Mouse (Mus musculus) megakaryocyte, adult 5-6 weeks (primary cell): ENCODE data around the gene Supt20. TPM values are rescaled to one million over a fixed set of nuclear protein-coding genes. Genes with fewer than 3 reads are reported as not detected.
"Not testable (repeated sequence)": the region's sequence is repeated elsewhere in the genome, so short reads cannot be mapped to it uniquely, and the experiment has no call there.

Source experiments
- ATAC-seq: 2 replicates; pipeline ENCODE4 v1.8.0; 2016; ENCODE audit warnings: mild to moderate bottlenecking, inconsistent platforms; ENCODE audit not compliant: poor library complexity, severe bottlenecking
- total RNA-seq, 2 experiments: library from RNA; stranded (forward) in 1 of 2; stranded (reverse) in 1 of 2; fragments of 153-499, 151-499 nt in 1 of 2; fragments of 221-1000, 200-1000 nt in 1 of 2; gene quantifications; 2 replicates each; pipeline versions ENCODE4 v1.2.3 to v1.2.4; 2015 to 2017

The Supt20 gene
- total RNA-seq, 2 experiments from 2014 or later, result 40.6 to 66.0 TPM

GRCm38 (mm10) chr3:54755145-54756041, 62.8 kb downstream of the Supt20 start, which contains the start of gene Smad9:
TSS of gene Smad9 (plus strand) at chr3:54755582.
- ATAC-seq, result no peak

GRCm38 (mm10) chr3:54756058-54756457, 63.5 kb downstream of the Supt20 start:
- ATAC-seq, result no peak

DNA sequence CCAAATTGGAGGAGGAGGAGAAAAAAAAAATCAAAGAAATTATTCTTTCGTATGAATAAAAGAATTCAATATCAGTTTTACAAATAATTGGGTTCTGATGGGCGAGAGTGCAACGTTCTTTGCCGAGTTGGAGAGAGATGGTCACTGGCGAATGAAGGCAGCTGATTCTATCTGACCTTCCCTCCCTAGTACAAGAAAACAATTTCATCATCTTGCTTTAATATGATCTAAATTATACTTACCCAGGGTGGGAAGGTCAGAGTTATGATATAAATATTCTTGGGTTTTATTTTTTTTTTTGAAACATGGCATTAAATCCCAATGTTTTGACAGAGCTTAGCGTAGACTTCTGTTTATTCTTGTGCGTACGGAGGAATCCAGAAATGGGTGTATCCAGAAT, 64.8 kb downstream of the Supt20 start:
- no peak for ATAC-seq

- no peak for ATAC-seq
These were observed 66.6 kb downstream of the Supt20 start for GRCm38 (mm10) chr3:54759211-54759610.

DNA sequence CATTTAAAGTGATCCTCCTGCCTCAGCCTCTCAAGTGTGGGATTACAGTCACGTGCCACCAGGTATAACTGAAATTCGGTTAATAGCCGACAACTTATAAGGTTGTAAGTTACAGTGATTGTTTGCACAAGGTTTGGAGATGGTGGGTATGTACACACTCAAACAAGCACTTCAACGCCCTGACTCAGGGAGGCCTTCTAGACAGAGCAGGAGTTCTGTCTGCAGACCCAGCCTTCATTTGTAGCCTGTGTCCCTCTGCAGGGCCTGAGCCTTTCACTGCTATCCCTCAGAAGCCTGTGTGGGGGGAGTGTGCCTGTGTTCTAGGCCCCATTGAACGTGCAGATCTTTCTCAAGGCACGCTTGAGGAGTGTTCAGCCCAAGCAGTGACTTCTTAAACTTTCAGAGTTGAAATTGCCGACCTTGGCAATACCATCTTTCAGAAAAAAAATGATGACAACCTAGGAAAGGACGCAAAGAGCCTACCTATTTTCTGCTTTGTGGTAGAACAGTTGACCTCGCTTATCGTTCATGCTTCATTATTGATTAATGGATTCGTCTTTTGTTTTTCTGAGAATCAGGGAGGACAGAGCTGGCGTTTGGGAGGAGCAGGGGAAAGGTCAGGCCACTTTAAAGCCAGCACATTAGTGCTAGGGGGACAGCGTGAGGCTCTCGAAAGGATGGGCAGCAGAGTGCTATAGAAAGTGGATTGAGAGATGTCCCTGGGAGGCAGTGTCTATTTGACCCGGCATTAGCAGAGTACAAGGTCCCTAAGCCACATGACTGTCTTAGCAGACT, 67.9 kb downstream of the Supt20 start:
- ATAC-seq, result no peak

GRCm38 (mm10) chr3:54761258-54761657, 68.7 kb downstream of the Supt20 start:
- no peak for ATAC-seq

DNA sequence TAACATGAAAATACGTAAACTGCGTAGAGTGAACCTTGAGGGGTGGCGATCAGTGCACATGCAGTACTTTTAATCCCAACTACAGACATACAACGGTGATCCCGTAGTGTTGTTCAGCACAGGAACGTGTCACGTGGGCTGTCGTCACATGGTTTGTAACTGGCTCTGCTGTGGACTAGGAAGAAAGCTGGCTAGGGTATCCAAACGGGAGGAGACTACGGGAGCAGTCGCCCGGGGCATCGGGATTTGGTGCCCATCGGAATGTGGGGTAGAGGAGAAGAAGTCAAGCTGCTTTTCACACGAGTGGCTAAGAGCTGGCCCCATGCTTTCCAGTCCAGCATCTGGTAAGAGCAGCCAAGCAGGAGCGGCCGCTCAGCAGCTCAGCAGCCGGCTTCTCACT, 71.8 kb downstream of the Supt20 start:
- ATAC-seq, result no peak

DNA sequence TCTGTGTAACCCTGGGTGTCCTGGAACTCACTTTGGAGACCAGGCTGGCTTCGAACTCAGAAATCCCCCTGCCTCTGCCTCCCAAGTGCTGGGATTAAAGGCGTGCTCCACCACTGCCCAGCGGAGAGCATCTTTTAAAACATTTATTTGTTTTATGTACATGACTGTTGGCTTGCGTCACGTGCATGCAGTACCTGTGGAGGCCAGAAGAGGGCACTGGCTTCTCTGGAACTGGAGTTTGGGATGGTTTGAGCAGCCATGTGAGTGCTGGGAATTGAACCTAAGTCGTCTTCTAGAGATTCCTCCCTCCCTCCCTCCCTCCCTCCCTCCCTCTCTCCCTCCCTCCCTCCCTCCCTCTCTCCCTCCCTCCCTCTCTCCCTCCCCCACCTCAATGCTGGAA, 72.9 kb downstream of the Supt20 start:
- not testable (repeated sequence) for ATAC-seq

DNA sequence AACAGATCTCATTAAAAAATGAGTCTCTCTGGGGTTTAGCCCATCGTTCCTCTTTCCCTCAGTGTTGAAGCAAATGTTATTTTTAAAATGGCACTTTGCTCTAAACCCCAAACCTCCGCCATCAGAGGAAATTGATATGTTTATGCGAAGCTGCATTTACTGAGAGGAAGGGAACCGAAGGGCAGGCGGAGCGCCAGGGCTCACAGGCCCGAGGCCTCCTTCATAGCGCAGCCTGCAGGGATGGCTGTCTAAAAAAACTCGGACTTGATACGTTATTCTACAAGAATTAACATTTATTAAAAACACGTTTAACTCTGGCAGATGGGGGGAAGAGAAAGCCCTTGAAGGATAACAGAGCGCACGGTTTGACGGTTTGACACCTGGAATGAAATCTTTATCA, 73.4 kb downstream of the Supt20 start:
- no peak for ATAC-seq

DNA sequence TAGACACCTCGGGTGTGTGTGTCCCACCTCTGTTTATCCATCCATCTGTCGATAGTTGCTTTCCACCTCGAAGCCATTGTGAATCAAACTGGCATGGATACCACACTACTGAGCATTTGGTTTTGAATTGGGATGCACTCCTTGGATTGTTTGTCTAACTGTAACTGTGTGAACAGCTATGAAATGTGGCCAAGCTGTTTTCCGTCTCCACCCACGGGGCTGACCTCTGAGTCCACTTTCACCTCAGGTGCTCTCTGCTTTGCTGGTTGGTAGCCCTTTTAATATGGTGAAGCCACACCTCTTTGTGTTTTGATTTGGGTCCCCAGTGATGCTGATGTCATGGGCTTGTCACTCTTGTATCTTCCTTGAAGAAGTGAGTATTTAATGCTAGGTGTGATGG, 74.2 kb downstream of the Supt20 start:
- no peak for ATAC-seq

- ATAC-seq, result no peak
These were observed 76.0 kb downstream of the Supt20 start for GRCm38 (mm10) chr3:54768592-54768991.

- no peak for ATAC-seq
These were observed 77.0 kb downstream of the Supt20 start for GRCm38 (mm10) chr3:54769349-54770275.

DNA sequence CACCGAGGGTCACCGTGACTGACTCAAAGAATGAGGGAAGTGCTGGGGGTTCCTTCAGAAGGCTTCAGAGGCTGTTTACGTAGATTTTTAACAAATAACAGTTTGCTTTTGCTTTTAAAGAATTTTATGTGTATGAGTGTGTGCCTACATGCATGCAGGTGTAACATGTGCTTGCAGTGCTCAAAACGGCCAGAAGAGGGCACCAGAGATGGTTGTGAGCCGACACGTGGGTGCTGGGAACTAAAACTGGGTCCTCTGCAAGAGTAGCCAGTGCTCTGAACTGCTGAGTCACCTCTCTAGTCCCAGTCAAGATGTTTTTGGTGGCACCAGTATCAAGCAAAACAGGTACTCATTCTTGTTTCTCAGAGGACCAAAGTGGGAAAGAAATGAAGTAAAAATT, 81.0 kb downstream of the Supt20 start:
- ATAC-seq, result no peak

GRCm38 (mm10) chr3:54775989-54776631, 83.5 kb downstream of the Supt20 start:
- ATAC-seq, result no peak

Other genes with a start within 250 kb of the Supt20 start
- not detected in 2 replicates for gene Gm21958, start 21.5 kb downstream of the Supt20 start, total RNA-seq (2015)
- gene Gm21958, start 21.5 kb downstream of the Supt20 start, total RNA-seq (2017), result not detected in 2 replicates
- gene Exosc8, start 42.6 kb downstream of the Supt20 start, total RNA-seq (2015), result 118 and 124 TPM in 2 replicates
- gene Exosc8, start 42.6 kb downstream of the Supt20 start, total RNA-seq (2017), result 126 and 153 TPM in 2 replicates
- 41.2 and 45.8 TPM in 2 replicates for gene Alg5, start 42.7 kb downstream of the Supt20 start, total RNA-seq (2015)
- 19.2 and 21.1 TPM in 2 replicates for gene Alg5, start 42.7 kb downstream of the Supt20 start, total RNA-seq (2017)
- not detected in 2 replicates for gene Smad9, start 62.8 kb downstream of the Supt20 start, total RNA-seq (2015)
- not detected in 2 replicates for gene Smad9, start 62.8 kb downstream of the Supt20 start, total RNA-seq (2017)
- gene Rfxap, start 115.0 kb downstream of the Supt20 start, total RNA-seq (2015), result 47.3 and 53.8 TPM in 2 replicates
- 42.0 and 58.7 TPM in 2 replicates for gene Rfxap, start 115.0 kb downstream of the Supt20 start, total RNA-seq (2017)
- not detected in 2 replicates for gene Sertm1, start 223.1 kb downstream of the Supt20 start, total RNA-seq (2015)
- not detected in 2 replicates for gene Sertm1, start 223.1 kb downstream of the Supt20 start, total RNA-seq (2017)